Mouse (Mus musculus): ENCODE data around the gene Prkce.

Gene Prkce

DNA sequence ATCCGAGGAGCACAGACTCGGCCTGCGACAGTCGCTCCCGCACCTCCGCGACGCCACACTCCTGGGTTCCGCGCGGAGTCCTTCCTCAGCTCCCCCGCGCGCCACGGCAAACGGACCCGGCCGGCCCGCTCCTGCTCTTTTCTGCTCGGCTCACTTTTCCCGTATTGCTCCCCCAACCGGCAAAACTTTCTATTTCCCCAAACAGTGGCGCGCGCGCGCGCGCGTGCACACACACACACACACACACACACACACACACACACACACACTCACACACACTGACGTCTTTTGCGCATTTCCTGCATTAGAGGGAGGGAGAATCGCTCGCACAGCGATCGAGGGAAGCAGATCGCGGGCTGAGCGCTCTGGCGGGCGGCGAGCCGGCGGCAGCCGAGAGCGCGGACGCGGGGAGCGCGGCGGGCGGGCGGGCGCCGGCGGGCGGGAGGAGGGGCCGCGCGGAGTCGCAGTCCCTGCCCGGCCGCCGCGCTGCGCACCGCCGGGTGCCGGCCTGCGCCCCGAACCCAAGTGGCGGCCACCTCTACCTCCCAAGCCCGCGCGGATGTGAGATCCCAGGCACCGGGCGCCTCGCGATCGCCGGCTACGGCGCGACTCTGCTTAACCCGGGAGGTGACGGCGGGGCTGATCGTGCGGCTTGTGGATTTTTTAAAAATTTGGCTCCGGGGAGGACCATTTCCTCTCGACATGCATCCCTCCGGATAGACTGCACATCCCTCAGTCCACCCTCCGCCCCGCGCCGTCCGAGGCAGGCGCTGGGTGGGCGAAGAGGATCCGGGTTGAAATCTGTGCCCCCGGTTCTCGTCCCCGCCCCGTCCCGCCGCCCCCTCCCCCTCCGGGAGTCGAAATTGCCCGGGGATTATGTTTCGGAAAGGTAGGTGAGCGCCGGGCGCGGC lies at the start of gene Prkce:
Gene Prkce (plus strand): TSS at position 466 of the 911 bp plus-strand sequence.
- DNase-seq (ENCODE audit: low spot score in 2 of 2) = peak; percentile 59 to 81

DNA sequence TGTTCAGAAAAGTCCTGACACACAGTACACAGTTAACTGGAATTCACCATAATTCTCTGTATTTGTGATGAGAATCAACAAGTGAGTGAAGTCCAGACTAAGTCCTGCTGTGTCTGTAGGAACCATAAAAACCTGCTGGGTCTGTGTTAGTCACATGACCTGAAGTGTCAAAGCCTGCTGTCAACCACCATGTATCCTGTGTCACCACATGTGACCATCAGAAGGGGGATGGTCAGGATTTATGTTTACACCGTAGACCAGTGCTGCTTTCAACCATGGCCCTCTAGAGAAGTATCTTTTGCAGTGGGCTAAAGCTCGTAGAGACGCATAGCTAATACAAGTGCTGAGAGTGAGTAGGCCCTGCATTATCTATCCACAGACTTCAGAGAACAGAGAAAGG lies 44.4 kb upstream of the Prkce start:
- no peak for DNase-seq (ENCODE audit: low spot score in 2 of 2)

DNA sequence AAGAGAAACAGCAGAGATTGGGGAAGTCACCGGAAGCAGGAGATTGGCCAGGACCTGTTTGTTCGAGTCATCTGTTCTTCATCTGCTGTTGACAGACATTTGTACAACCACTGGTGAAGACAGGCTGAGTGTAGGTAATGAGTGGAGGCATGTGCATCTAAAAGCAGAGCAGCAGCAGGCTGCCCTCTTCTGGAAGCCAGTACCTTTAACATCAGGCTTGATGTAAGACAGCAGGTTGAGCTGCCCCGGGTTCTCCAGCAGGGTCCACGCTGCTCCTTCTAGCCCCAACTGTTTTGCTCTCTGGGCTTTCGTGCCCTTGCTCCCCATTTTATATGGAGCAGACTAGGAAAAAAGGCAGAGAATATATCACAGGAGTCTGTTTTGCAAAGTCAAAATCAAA lies 41.7 kb upstream of the Prkce start:
- no peak for DNase-seq (ENCODE audit: low spot score in 2 of 2)

DNA sequence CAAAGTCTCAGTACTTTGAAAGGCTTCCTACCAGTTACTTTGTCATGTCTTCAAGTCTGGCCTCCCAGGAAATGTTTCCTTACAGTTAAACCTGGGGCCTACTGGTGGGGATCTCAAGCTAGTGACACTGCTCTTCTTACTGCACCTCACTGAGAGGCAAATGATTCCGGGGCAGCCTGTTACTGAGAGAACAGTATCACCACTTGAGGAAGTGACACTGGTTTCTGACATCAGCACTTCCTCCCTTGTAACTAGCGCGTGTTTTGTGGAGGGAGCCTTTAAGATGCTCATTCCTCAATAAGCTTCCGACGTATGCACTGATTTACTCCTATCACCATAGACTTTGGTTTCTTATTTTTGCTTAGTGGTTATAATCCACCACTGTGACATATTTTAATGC lies 39.4 kb upstream of the Prkce start:
- DNase-seq (ENCODE audit: low spot score in 2 of 2) = no peak

- no peak for DNase-seq (ENCODE audit: low spot score in 2 of 2)
These were observed 35.1 kb upstream of the Prkce start for GRCm38 (mm10) chr17:86132534-86132933.

DNA sequence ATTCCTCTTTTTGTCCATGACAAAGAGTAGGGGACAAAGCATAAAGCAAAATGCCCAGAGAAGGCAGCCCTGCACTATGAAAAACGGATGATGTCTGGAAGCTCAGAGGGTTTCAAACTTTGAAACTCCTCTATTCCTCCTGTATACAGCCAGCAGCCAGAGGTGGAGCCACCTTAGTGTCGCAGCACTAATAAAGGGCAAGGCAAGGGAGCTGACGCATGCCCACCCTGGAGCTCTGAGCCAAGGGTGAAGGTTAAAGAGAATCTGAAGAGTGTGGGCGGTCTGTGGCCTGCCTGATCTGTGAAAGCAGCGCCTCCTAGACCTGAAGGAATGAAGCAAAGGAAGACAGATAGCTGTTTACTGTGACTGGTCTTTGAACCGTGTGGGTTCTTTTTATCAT lies 33.1 kb upstream of the Prkce start:
- DNase-seq (ENCODE audit: low spot score in 2 of 2) = no peak

GRCm38 (mm10) chr17:86135835-86136234 lies 31.8 kb upstream of the Prkce start:
- DNase-seq (ENCODE audit: low spot score in 2 of 2) = no peak

DNA sequence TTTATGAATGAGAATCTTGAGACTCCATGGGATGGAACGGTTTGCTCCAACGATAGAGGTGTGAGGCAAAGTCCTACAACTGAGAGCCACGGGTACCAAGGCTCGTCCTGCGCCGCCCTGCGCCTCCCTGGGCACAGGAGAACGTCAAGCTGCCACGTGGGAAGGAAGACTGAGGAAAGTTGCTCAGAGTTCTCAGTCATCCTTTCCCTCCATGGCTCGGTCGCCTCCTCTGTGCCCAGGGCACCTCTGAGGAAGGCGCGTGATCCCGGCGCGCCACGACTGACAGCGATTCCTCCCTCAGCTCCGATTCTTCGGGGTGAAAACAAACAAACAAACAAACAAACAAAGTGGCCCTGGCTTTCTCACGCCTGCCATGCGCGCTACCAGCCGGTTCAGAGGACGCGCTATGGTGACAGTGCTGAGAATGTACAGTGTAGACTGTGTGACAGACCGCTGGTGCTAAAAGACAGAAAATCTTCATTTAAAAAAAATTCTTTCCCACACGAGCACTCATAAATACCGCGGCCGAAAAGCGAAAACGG lies 23.0 kb upstream of the Prkce start:
- no peak for DNase-seq (ENCODE audit: low spot score in 2 of 2)

DNA sequence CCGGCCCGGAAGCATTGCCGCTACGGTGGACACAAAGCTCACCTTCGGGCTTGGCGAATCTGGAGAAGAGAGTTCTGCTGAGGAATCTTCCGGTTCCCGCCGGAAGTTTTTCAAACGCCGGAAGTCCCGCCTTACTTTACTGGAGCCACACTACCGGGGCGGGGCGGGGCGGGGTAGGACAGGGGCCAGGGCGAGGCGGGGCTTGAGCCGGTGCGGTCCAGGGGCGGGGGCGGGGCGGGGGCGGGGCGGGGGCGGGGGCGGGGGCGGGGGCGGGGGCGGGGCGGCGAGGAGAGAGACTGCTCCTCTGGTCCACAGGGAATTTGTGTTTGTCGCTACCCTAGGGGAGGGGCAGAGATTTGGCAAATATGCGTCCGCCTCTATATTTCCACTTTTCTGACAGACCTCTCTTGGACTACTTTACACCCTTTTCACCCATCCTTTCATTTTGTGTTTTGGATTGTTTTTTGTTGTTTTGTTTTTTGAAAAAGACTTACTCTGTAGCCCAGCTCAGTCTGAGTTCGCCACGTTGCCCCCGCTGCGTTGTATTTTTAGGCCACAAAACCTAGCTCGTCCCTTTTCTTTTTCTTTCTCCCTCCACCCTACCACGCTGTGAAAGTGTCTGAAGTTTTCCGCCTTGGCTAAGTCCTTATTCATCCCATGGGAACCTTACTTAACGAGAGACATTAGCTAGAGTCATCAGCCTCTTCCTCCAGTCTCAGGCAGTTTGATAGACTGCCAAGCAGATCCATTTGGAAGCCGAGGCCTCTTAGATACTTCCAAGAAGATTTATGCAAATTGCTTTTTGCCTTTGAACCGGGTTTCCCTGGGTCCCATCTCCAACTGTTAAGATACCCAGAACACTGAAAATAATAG lies 22.3 kb upstream of the Prkce start, which contains the start of gene Srbd1:
Gene Srbd1 (minus strand): TSS at position 97 of the 873 bp plus-strand sequence.
- peak; percentile 78 to 89 for DNase-seq (ENCODE audit: low spot score in 2 of 2)

DNA sequence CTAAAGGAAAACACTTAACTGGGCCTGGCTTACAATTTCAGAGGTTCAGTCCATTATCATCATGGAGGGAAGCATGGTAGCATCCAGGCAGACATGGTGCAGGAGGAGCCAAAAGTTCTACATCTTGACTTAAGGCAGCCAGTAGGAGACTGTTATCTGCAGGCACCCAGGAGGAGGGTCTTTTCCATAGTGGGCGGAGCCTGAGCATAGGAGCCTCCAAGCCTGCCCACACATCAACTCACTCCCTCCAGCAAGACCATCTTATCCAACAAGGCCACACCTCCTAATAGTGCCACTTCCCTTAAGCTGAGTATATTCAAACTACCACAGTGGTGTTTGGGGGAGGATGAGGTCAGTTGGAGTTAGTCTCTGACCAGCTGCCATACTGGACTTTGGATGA lies 17.9 kb upstream of the Prkce start:
- no peak for DNase-seq (ENCODE audit: low spot score in 2 of 2)

- peak in 1 of 2 experiments; percentile 64 for DNase-seq (ENCODE audit: low spot score in 2 of 2)
These were observed 16.7 kb upstream of the Prkce start for GRCm38 (mm10) chr17:86150867-86151348.

DNA sequence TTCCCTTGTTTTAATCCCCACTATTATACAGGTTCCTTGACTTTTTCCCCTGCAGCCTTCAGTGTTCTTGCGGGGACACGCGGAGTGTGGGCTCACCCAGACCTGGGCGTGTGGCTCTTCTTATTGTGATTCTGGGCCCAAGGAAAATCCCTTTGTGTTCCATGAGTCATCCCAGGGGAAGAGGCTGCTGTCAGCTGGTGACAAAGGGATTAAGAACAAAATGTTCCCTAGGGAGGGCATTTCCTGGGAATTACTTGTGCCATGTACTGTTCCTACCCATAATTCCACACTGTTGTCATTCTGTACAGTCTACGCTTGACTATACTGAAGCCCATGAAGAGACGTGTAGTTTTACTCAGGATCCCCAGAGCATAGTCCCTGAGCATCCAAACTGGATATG lies 10.6 kb upstream of the Prkce start:
- DNase-seq (ENCODE audit: low spot score in 2 of 2) = no peak

DNA sequence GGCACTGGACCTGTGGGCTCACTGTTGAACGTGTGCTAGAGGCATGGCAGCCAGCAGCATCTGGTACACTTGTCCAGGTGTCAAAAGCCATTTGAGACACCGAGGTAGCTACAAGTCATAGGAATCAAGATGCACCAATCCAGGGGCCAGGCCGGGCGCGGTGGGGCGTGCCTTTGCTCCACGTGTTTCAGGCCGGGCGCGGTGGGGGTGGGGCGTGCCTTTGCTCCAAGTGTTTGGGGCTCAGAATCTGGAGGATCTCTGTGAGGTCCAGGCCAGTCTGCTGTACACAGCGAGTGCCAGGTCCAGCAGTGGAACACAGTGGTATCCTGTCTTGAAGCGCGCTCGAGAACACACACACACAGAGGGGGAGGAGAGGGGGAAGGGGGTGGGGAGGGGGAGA lies 4.9 kb upstream of the Prkce start:
- DNase-seq (ENCODE audit: low spot score in 2 of 2) = no peak

DNA sequence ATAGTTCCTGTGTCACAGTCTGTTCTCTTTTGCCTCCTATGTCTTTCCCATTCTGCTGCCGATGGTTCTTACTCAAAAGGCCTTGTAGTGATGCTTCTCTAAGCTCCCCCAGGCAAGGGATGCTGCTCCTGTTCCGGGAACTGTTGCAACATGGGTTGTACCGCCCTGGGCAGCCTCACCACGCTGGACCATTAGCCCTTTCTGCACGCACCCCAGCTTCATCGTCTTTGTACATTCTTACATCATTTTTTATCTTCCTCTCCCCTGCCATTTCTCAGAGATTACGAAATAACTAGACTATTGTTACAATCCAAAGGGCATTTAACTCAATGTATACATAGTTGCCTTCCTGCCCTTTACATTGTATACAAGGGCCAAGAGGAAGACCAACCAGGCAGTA lies 3.2 kb upstream of the Prkce start:
- DNase-seq (ENCODE audit: low spot score in 2 of 2) = no peak

GRCm38 (mm10) chr17:86166051-86166566 lies 1.5 kb upstream of the Prkce start:
- DNase-seq (ENCODE audit: low spot score in 2 of 2) = no peak

DNA sequence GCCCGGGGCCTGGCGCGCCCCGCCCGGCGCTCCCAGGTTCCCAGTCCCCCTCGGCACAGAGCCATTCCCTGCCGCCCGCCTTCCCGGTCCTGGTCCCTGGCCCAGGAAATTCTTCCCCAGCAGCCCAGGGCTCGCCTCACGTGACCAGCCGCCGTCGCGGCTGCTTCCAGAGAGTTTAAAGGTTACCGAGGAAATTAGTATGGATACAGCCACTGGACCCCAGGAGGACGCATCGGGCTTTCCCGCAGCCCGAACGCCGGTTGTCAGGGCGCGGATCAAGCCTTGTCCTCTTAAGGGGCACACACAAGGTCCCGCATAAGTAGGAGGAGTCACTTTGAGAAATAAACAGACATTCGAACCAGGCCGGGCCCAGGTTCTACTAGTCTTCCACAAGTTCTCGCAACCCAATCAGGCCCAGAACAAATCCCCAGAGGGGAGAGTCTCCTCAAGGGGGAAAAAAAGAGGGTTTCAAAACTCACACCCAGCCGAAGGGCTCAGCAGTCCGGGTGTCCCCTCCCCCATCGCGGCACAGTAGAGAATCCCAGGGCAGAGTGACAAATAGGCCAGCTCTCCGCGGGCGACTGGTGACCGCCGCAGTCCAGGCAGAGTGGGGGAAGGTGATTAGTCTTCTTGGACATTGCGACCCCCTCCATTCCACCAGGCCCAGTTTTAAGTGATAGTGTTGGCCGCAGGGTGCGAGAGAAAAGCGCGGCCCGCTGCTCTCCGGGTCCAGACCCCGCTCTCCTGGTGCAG lies 842 bp upstream of the Prkce start:
- peak in 1 of 2 experiments; percentile 49 for DNase-seq (ENCODE audit: low spot score in 2 of 2)

DNA sequence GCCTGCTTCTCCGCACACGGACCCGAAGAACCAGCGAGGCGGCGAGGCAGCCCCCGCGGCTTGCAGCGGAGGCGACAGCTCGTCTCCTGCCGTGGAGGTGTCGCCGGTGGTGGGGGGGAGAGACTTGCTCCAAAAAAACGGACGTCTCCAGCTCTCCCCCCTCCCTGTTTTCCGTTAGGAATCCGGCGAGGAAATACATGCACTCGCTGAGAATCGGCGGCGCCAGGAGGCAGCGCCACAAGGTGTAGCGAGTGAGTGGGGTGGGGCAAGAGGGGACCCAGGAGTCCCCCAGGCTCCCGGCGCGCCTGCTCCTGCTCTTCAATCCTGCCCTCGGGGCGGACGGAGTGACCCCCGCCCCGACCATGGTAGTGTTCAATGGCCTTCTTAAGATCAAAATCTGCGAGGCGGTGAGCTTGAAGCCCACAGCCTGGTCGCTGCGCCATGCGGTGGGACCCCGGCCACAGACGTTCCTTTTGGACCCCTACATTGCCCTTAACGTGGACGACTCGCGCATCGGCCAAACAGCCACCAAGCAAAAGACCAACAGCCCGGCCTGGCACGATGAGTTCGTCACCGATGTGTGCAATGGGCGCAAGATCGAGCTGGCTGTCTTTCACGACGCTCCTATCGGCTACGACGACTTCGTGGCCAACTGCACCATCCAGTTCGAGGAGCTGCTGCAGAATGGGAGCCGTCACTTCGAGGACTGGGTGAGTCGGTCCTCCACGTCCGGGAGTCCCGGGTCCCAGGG lies 821 bp downstream of the Prkce start:
- DNase-seq (ENCODE audit: low spot score in 2 of 2) = no peak

- no peak for DNase-seq (ENCODE audit: low spot score in 2 of 2)
These were observed 1.5 kb downstream of the Prkce start for GRCm38 (mm10) chr17:86169092-86169491.

- DNase-seq (ENCODE audit: low spot score in 2 of 2) = no peak
These were observed 2.8 kb downstream of the Prkce start for GRCm38 (mm10) chr17:86170164-86170958.

DNA sequence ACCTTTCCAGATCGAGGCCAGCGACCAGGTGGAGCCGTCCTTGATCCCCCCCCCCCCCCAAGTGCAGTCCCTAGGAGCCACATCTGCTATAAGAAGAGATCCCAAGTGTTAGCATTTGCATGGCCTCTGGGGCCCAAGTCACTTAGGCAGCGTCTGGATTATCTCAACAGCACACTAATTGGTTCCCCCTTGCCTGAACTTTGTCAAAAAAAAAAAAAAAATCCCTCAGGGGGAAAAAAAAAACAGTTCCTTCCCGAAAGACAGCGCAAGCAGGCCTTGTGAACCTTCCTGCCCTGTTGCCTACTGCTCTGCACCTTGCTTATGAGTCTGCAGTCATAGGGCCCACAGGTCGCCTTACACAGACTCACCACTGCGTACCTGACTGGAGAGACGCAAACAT lies 7.9 kb downstream of the Prkce start:
- no peak for DNase-seq (ENCODE audit: low spot score in 2 of 2)
